Mouse (Mus musculus) gastrocnemius, postnatal 4 days (tissue): ENCODE data around the gene Aprt. TPM values are rescaled to one million over a fixed set of nuclear protein-coding genes. Genes with fewer than 3 reads are reported as not detected.
"Not testable (repeated sequence)": the region's sequence is repeated elsewhere in the genome, so short reads cannot be mapped to it uniquely, and the experiment has no call there.

Experiments used
- DNase-seq, 2 experiments: peaks; one replicate each; pipeline ENCODE4 v3.0.0; 2021 to 2022; ENCODE audit warnings: low spot score in 2 of 2, mixed read lengths in 2 of 2
- total RNA-seq, 2 experiments: library from RNA; stranded (reverse); gene quantifications; 2 replicates each; pipeline ENCODE4 v1.2.3; 2021

The Aprt gene
- total RNA-seq, 2 experiments from 2014 or later: 37.0 to 40.0 TPM

DNA sequence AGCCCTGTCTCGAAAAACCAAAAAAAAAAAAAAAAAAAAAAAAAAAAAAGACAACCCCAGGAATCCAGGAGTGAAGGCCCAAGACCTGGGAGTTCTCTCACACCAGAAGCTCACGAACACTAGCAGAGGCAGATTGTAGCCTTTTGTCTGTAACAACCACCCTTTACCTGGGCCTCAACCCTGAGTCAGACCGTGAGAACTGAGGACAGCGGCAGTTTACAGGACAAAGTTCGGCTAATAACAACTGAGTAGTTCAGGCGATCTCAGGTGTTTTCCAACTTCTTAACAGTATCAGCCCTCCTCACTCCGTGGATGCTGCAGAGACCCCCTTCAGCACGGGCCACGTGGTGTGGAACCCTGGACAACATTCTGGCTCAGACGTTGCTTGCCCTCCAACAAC, 10.0 kb upstream of the Aprt start:
- DNase-seq: no peak

DNA sequence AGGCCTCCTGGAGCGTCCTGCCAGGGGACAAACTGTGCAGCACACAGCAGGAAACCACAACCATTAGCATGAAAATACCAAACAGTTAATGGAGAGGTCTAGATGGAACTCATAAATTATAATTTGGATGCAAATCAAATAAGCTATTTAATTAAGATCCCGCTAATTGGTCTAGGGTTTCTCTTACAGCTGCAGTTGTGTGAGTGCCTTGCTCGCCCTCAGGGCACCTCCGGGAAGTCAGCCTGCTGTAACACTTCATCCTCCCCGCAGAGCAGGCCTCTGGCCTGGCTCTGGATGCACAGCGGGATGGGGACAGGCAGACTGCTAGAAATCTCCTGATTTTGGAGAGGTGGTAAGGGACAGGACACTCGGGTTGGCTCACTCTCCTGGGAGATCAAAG, 9.5 kb upstream of the Aprt start:
- DNase-seq: no peak

DNA sequence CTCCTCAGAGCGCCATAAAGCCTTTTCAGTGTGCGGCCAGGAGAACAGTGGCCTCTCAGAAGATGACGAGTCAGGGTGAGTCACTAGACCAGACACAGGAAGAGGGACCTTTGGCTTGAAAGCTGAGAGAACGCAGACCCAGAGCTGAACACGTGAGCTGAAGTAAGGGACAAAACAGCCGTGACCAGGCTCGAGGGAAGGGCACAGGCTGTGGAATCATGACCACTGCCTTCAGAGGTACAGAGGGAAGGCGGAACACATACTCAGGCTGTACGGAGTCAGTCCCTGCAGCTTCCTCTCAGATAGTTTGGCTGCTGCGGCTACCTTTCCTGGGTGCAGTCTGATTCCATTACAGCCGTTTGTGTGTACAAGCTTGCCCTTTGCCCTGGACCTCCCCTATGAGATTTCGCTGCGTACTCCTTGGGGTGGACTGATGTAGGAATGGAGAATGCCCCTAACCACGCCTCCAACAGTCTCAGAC, 8.7 kb upstream of the Aprt start:
- DNase-seq: no peak

DNA sequence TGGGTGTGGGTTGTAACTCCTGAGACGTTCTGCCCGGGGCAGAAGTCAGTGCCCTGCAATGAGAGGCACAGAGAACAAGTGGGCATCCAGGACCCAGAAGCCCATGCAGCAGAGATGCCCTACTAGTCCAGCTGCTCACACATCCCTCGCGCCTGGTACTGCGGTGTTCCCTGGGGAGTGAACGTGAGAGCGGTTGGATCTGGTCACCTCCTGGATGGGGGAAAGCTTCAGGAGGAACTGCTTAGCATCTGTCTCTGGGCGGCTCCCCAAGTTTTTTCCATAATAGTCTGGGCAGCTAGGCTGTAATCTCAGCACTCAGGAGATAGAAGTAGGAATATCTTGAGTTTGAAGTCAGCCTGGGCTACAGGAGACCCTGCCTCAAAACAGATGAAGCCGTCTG, 8.3 kb upstream of the Aprt start:
- DNase-seq: no peak

DNA sequence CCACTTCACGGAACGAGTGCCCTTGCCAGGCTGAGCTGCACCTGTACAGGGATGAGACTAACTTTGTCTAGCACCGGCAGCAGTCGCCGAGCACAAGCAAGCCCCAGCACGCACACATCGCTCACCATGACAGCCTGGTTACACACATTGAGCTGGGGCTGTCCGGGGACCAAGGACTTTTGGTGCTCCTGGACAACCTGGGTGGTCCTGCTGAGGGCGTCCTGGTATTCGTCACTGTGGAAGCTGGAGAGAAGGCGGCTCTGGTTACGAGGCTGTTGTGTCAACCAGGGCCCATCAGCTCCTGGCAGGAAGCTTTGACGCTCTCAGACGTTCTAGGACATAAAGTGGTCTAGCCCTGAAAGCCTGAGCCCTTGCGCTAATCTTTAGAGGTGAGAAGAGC, 4.2 kb upstream of the Aprt start:
- DNase-seq: no peak

DNA sequence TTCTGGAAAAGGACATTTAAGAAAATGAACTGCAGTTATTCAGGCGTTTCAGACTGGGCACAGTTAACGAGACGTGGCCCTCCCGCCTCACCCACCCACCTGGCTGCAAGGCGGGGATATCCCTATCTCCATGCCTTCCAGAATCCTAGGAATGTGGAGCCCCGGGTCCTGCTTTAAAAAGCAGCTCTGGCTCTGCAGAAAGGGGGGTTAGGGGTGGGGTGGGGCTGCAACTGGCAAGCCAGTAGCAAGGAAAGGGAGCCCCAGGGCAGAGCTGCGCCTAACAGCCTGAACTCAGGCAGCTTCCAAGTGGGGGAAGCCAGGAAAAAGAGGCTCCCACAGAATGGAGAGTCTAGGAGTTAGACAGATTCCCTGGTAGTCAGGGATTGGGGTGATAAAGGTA, 2.5 kb upstream of the Aprt start:
- DNase-seq: no peak

DNA sequence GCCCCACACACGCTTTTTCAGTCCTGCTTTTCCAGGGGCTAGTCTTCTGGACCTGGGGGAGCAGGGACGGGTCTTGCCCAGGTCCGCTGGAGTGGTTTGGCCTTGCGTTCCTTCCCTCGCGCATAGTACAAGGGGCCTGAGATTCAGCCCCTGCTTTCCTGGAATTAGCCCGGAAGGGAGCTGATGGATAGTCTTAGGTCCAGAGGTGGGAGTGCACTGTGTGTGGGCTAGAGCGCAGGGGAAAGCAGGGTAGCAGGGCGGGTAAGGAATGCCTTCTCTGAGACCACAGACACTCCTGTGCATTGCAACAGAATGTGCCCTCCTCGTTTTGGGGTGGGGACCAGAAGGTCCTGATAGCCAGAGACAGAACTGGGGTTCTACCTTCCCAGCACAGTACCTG, 407 bp upstream of the Aprt start:
- no peak for DNase-seq

DNA sequence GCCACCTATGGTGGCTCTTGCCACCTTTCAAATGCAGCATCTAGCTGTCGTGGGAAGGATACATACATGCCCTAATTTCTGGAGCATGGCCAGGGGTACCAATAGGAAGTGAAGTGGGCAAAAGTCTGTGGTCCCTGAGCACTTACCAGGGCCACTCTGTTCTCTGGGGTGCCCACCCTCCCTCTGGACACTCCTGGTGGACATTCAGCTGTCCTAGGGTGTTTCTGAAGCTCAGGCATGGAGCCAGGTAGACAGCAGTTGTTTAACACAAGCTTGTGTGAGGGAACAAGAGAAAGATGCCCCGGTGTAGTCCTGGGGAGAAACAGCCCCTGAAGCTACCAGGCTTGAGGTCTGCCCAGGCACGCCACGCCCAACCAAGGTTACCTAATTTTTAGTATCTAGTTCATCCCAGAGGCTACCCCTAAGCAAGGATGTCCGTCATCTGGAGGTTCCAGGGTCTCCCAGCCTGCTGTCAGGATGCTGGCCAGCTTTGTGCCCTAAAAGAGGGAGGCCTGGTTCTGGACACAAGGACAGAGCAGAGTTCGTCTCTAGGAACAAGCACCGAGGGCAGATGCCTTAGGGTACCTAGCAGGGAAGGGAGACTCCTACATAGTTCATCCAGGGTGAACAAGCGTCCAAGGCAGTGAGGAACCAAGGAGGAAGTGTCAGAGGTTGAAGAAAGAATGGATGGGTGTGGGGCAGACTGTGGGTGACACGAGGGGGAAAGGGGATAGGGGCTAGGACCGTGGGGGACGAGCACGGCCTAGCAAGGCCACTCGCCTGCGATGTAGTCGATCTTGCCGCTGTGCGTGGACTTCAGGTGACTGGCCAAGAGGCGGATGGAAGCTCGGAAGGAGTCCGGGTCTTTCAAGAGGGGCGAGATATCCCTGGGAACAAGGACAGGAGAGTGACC, 718 bp downstream of the Aprt start:
- DNase-seq: no peak

DNA sequence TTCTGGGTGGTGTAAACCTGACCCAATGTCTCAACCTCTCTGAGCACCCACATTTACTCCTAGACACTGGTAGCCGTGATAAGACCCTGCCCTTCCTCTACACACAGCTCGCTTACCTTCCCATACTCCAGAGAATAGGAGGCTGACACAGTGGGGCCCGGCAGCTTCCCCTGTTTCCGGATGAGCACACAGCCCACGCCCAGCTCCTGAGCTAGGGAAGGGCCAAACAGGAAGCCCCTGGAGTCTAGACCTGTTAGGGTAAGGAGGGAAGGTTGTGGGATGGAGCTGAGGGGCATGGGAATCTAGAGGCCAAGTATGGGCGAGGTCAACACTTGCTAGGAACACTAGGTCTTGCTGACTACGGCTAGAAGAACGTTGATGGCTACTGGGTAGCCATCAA, 1.4 kb downstream of the Aprt start:
- DNase-seq: no peak

DNA sequence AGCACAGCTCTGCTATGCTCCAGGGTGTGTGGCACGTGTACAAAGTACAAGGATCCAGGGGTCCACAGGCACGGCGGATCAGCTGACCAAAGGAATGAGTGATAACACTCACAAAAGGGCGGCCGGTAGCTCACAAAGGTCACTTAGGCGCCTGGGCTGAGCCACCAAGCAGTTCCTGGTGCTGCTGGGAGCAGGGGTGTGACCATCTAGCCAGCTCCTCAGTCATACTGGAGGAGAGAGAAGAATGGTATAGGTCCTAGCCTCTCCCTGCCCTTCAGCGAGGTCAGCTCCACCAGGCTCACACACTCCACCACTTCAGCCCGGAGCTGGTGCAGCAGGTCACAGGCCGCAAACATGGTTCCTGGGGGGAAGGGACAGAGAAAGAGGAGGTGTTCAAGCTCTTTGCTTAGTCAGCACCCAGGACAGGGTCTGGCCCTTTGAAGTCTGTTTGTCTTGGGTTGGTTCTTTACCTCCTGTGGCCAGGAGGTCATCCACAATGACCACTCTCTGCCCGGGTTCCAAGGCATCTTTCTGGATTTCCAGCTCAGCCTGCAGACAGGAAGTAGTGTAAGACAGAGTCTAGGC, 1.9 kb downstream of the Aprt start:
- DNase-seq: no peak

DNA sequence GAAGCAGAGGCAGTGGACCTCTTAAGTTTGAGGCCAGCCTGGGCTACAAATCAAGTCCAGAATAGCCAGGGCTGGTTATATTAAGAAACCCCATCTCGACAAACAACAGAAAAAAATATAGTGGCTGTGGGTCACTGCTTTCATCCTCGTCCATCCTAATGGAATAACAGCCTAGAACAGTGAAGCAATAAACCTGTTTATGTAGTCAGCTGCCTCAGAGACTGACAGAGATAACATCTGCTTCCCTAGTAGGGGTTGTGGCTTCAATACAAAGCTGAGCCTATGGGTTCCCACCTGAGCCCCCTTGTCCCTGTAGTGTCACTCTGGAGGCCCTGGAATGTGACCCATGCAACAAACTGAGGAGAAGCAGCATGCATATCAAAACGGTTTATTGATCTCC, 2.4 kb downstream of the Aprt start:
- no peak for DNase-seq

DNA sequence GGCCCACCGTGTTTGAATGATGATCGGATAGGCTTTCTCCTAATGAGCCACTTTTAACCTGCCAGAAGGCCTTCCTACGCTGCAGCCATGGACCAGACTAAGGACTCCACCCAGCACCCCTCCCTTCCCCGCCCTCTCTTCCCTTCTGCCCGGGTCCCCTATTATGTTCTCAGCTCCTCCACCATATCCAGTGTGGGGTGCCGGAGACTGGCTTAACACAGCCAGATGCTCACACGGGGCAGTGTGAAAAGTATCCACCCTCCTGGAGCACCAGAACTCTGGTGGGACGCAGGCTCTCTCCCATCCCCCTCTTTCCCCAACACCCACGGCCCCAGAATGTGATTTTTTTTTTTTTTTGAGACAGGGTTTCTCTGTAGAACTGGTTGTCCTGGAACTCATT, 3.1 kb downstream of the Aprt start:
- DNase-seq: no peak

DNA sequence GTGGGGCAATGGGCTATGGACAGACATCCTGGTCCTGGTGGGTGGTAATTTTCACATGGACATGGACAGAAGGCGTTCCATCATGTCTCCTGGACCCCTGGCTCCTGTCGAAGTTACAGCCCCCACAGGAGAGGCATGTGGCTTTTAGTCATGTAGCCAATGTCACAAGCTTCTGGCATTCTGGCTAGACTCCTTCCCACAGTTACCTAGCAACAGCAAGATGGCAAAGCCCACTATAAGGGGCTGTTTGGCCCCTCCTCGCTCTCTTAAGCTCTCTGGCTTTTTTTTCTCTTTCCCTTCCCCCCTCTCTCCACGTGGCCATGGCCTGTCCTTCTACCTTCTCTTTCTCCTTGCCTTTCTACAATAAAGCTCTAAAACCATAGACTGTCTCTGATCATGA, 3.5 kb downstream of the Aprt start:
- DNase-seq: not testable (repeated sequence)

DNA sequence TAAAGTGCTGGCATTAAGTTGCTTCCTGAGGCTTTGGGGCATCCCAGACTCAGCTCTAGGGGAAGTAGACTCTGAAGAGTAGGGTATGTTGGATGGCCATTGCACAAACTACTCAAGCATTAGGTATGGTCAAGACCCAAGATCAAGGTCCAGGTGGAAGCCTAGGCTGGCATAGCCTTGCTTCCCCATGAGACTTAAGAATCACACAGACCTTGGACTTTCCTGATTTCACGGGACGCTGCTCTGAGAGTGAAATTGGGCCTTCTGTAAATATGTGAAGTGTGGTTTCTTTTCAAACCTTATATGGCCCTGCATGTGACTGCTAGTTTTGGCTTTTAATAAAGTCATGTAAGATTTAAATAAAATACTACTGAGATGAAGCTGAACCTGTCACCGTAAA, 4.0 kb downstream of the Aprt start:
- no peak for DNase-seq

DNA sequence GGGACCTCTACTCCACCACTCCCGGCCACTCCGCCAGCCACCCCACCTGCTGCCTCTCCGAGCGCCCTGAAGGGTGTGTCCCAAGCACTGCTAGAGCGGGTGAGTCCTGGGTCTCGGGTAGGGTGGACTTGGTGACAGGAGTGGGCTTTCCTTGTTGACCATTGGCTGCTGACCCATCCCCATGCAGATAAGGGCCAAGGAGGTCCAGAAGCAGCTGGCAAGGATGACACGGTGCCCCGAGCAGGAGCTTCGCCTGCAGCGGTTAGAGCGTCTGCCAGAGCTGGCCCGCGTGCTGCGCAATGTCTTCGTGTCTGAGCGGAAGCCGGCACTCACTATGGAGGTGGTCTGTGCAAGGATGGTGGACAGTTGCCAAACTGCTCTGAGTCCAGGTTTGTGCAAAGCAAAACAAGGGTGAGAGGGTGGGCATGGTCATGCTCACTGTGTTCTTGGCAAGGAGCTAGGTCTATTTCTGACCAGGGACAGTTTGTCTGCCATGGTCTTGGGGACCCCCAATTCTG, 4.9 kb downstream of the Aprt start:
- no peak for DNase-seq

DNA sequence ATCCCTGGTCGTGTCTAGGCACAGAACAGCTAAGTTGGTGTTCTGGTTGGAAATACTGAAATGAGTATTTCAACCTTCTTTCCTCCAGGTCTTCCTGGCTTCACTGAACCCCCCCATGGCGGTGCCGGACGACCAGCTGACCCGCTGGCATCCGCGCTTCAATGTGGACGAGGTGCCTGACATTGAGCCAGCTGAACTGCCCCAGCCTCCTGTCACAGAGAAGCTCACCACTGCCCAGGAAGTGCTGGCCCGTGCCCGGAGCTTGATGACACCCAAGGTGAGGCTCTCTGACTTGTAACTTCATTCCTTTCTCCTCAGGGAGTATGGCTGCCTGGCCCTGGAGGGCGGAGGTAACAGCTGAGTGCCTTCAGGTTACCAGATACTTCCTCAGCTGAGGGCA, 5.6 kb downstream of the Aprt start:
- DNase-seq: no peak

DNA sequence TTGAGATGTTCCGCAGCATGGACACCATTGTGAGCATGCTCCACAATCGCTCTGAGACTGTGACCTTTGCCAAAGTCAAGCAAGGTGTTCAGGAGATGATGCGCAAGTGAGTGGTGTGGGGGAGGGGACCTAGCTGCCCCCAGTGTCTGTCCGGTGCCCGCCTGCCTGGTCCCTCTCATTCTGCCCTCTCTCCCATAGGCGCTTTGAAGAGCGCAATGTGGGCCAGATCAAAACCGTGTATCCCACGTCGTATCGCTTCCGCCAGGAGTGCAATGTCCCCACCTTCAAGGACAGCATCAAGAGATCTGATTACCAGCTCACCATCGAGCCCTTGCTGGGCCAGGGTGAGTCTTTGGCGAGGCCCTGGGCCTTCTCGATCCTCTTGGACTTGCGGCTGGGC, 6.7 kb downstream of the Aprt start:
- no peak for DNase-seq

DNA sequence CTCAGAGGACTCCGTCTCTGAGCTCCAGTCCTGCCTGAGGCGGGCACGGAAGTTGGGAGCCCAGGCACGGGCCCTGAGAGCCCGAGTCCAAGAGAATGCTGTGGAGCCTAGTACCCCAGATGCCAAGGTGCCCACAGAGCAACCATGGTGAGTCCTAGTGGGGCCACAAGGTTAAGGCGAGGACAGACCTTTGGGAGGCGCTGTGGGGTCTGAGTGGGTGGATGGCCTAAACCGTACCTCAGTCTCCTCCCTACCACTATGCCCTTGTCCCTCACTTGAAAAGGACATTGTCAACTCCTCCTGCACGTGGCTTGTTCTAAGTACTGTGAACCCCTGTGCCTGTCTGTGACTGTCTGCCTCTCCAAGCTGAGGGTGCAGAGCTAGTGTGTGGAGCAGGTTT, 7.4 kb downstream of the Aprt start:
- DNase-seq: no peak

DNA sequence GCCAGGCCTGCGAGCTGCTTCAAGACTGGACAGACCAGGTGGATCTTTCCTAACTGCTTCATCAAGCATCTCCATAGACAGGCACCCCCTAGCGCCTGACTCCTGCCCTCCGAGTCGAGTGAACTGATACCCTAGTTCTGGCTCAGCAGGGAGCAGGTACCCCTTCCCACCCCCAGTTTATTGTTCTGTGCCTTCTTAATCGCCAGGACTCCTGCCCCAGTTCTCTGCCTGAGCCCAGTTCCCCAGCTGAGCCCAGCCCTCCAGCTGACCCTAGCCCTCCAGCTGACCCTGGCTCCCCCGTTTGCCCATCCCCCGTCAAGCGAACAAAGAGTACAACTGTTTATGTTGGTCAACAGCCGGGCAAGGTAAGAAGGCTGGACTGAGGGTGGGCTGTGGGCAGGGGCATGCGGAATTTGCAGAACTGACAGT, 7.8 kb downstream of the Aprt start:
- no peak for DNase-seq

DNA sequence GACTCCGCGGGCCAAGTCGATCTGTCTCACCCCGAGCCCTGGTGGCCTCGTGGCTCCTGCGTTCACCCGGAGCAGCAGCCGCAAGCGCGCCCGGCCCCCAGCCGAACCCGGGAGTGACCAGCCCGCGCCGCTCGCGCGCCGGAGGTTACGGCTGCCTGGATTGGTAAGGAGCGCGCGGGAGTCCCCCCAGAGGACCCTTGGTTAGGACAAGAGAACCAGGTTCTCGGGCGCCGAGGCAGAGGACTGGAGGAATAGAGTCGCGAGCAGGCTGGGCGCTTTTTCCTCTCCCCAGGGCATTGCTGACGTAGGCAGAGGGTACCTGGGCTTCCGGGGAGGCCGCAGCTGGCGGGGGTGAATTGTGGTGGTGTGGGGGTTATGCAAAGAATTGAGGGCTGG, 8.6 kb downstream of the Aprt start:
- DNase-seq: no peak

DNA sequence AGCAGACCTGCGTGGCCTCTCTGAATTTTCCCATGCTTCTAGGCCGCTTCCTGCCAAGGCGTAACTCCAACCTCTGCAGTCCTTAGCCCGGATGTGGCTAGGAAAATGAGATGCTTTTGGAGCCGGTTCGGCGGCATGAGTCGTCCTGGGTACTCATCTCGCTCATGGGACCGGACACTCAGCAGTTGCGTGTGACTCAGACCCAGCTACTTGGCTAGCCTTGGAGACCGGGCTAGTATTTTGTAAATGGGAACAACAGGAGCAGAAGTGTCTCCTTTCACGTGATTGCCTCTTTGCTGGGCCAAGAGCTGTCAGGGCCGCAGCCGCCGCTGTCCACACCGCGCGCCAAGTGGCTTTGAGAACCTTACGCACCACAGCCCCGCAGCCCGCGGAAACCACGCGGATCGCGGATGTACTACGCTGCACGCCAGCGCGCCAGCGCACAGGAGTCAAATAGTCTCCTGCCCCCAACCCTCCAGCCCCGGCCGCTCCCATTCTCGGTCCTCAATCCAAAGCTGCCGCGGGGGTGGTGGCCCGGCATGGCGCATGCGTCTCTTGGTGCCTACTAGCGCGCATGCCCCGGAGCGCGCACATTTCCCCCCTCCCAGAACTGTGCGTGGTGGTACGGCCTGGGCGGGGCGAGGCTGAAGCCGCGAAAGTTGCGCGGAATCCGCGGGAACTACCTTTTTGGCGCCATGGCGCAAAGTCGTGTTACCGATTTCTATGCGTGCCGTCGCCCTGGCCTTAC, 9.2 kb downstream of the Aprt start, which contains the start of gene Cdt1:
TSS of gene Cdt1 (plus strand) at position 655 of the 748 bp plus-strand sequence.
- peak; percentile 93 to 96 for DNase-seq

DNA sequence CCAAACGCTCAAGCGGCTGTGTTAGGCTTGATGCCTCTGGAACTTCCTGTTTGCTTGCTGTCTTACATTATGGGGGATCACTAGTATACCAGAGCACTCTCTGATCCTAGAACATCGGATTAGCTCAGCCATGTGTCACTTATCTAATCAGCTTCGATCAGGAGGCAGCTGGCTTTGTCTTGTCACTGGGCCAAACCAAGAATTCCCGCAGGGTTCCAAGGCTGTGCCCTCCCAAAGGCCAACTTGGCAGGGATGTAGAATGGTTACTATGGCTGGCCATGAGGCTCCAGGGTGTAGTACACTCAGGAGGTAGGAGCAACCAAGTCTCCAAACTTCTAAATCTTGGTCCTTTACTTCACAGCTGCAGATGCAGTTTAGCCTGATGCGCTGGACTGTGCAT, 9.9 kb downstream of the Aprt start:
- no peak for DNase-seq
